ENCODE assay signal across 8 mouse cellular contexts in genomic region chr4:88757628-88758031, GRCm38 (mm10). TPM values are rescaled to one million over a fixed set of nuclear protein-coding genes. Genes with fewer than 3 reads are reported as not detected.
A peak's percentile ranks its signal among the peaks of the same experiment; 100 is the strongest.
DNase-seq lines count a peak whose midpoint lies in the region; ATAC-seq and TF ChIP-seq lines count a peak whose summit lies in the region.
"Not testable (repeated sequence)": the region's sequence is repeated elsewhere in the genome, so short reads cannot be mapped to it uniquely, and the experiment has no call there.

No protein-coding gene starts in this region.

- peak overlapping the region; percentile 66 for H3K4me2 ChIP-seq in hindbrain, embryonic 14.5 days (replicated peaks)
- peak overlapping the region; percentile 68 for H3K4me2 ChIP-seq in lung, embryonic 14.5 days

- H3K9me3 ChIP-seq in hindbrain, embryonic 14.5 days (ENCODE audit: control insufficient read depth, low read length); lung, embryonic 14.5 days (ENCODE audit: low read depth, low read length): not testable (repeated sequence)

- peak overlapping the region; percentile 61 for H3K9ac ChIP-seq in hindbrain, embryonic 14.5 days
- peak overlapping the region; percentile 67; the same call in 1 of the 2 replicates for H3K9ac ChIP-seq in lung, embryonic 14.5 days

- ATAC-seq in hindbrain, embryonic 14.5 days (ENCODE audit: low FRiP score): peak; percentile 100
- peak; percentile 100 for ATAC-seq in lung, embryonic 14.5 days (ENCODE audit: insufficient read depth)

- peak overlapping the region; percentile 54; the same call in 1 of the 2 replicates for H3K4me3 ChIP-seq in cortical plate, adult 2 months (ENCODE audit: insufficient read depth, low read length)
- H3K4me3 ChIP-seq in hindbrain, embryonic 14.5 days (replicated peaks; ENCODE audit: low read length): peak overlapping the region; percentile 35
- H3K4me3 ChIP-seq in lung, embryonic 14.5 days (ENCODE audit: low read depth, low read length): peak overlapping the region; percentile 46
- H3K4me3 ChIP-seq in olfactory bulb, adult 2 months (ENCODE audit: insufficient read depth, low read depth, low read length): peak overlapping the region; percentile 43

- peak; percentile 16; the same call in 1 of the 2 replicates for TF ChIP-seq POLR2A in cortical plate, adult 2 months (IDR thresholded peaks at IDR 0.05; ENCODE audit: extremely low read depth, insufficient read depth, low read length)
- TF ChIP-seq POLR2A in olfactory bulb, adult 2 months (IDR thresholded peaks at IDR 0.05; ENCODE audit: insufficient read depth, low read depth, low read length): not testable (repeated sequence)

- not testable (repeated sequence) for H3K27ac ChIP-seq in cortical plate, adult 2 months (ENCODE audit: insufficient read depth, low read length); olfactory bulb, adult 2 months (ENCODE audit: insufficient read depth, low read depth, low read length)
- peak overlapping the region; percentile 70 for H3K27ac ChIP-seq in hindbrain, embryonic 14.5 days
- peak overlapping the region; percentile 97 for H3K27ac ChIP-seq in lung, embryonic 14.5 days (ENCODE audit: low read depth)

- DNase-seq in WW6 (ENCODE audit: low read depth, low spot score): peak; percentile 60
- DNase-seq in gastrocnemius, adult 8-10 months (ENCODE audit: low spot score in 2 of 2): peak; percentile 85 to 88
- peak; percentile 80 for DNase-seq in hindbrain, embryonic 14.5 days (ENCODE audit: low spot score)
- peak; percentile 93 to 94 for DNase-seq in layer of hippocampus, postnatal 10 days (ENCODE audit: low spot score in 2 of 2)
- peak; percentile 94 for DNase-seq in lung, embryonic 14.5 days
- DNase-seq in testis, postnatal 14 days (ENCODE audit: low spot score): peak; percentile 84

- WGBS in hindbrain, embryonic 14.5 days: 1% methylated on average over 19 of the region's 21 CpGs
- WGBS in lung, embryonic 14.5 days: 0% methylated on average over 14 of the region's 21 CpGs
- WGBS in olfactory bulb, adult 2 months: under 1% methylated on average over 19 of the region's 21 CpGs

- not testable (repeated sequence) for H3K36me3 ChIP-seq in hindbrain, embryonic 14.5 days (replicated peaks; ENCODE audit: control insufficient read depth, insufficient read depth); lung, embryonic 14.5 days (ENCODE audit: insufficient read depth)

- not testable (repeated sequence) for H3K27me3 ChIP-seq in hindbrain, embryonic 14.5 days (ENCODE audit: control insufficient read depth, insufficient read depth, low read length); lung, embryonic 14.5 days (ENCODE audit: insufficient read depth, low read length)

- H3K4me1 ChIP-seq in cortical plate, adult 2 months (ENCODE audit: control insufficient read depth, insufficient read depth, low read length); hindbrain, embryonic 14.5 days (replicated peaks; ENCODE audit: control insufficient read depth, insufficient read depth, low read length); lung, embryonic 14.5 days (ENCODE audit: insufficient read depth); olfactory bulb, adult 2 months (ENCODE audit: control insufficient read depth, insufficient read depth, low read length): not testable (repeated sequence)

- peak; percentile 67 for TF ChIP-seq CTCF in cortical plate, adult 2 months (IDR thresholded peaks at IDR 0.05; ENCODE audit: extremely low read depth, insufficient read depth, low read length)
- TF ChIP-seq CTCF in lung, embryonic 14.5 days (IDR thresholded peaks at IDR 0.05; ENCODE audit: low read depth): peak; percentile 85
- TF ChIP-seq CTCF in olfactory bulb, adult 2 months (IDR thresholded peaks at IDR 0.05; ENCODE audit: insufficient read depth, low read depth, low read length): peak; percentile 55

RNA-seq across cellular contexts. Expression of gene Gm13283, which starts 2.3 kb away (rescaled TPM):
- not detected in 2 replicates for polyA plus RNA-seq in cortical plate, adult 2 months (2012; rRNA removed)
- total RNA-seq in gastrocnemius, adult 8-10 months (2022): not detected
- polyA plus RNA-seq in hindbrain, embryonic 14.5 days (2014; fragmentation: Nextera tagmentation; extraction: Ambion mirVana): 0.15 TPM in 1 of 2 replicates, not detected in the other
- not detected for total RNA-seq in layer of hippocampus, postnatal 10 days (2021)
- polyA plus RNA-seq in lung, embryonic 14.5 days (2014; fragmentation: Nextera tagmentation; extraction: Ambion mirVana): 0.27 and 0.33 TPM in 2 replicates
- polyA plus RNA-seq in olfactory bulb, adult 2 months (2012; ENCODE audit: insufficient read depth, insufficient read length, low replicate concordance, missing spikeins): not detected in 2 replicates

RNA-seq across cellular contexts. Expression of gene Gm13271, which starts 3.0 kb away (rescaled TPM):
- not detected in 2 replicates for polyA plus RNA-seq in cortical plate, adult 2 months (2012; rRNA removed)
- total RNA-seq in gastrocnemius, adult 8-10 months (2022): not detected
- not detected in 2 replicates for polyA plus RNA-seq in hindbrain, embryonic 14.5 days (2014; fragmentation: Nextera tagmentation; extraction: Ambion mirVana)
- total RNA-seq in layer of hippocampus, postnatal 10 days (2021): not detected
- polyA plus RNA-seq in lung, embryonic 14.5 days (2014; fragmentation: Nextera tagmentation; extraction: Ambion mirVana): not detected in 2 replicates
- not detected in 2 replicates for polyA plus RNA-seq in olfactory bulb, adult 2 months (2012; ENCODE audit: insufficient read depth, insufficient read length, low replicate concordance, missing spikeins)

RNA-seq across cellular contexts. Expression of gene Gm13290, which starts 16.0 kb away (rescaled TPM):
- not detected in 2 replicates for polyA plus RNA-seq in cortical plate, adult 2 months (2012; rRNA removed)
- not detected for total RNA-seq in gastrocnemius, adult 8-10 months (2022)
- polyA plus RNA-seq in hindbrain, embryonic 14.5 days (2014; fragmentation: Nextera tagmentation; extraction: Ambion mirVana): not detected in 2 replicates
- not detected for total RNA-seq in layer of hippocampus, postnatal 10 days (2021)
- polyA plus RNA-seq in lung, embryonic 14.5 days (2014; fragmentation: Nextera tagmentation; extraction: Ambion mirVana): 0.60 TPM in 1 of 2 replicates, not detected in the other
- polyA plus RNA-seq in olfactory bulb, adult 2 months (2012; ENCODE audit: insufficient read depth, insufficient read length, low replicate concordance, missing spikeins): not detected in 2 replicates

RNA-seq across cellular contexts. Expression of gene Gm13289, which starts 19.1 kb away (rescaled TPM):
- not detected in 2 replicates for polyA plus RNA-seq in cortical plate, adult 2 months (2012; rRNA removed)
- not detected for total RNA-seq in gastrocnemius, adult 8-10 months (2022)
- not detected in 2 replicates for polyA plus RNA-seq in hindbrain, embryonic 14.5 days (2014; fragmentation: Nextera tagmentation; extraction: Ambion mirVana)
- total RNA-seq in layer of hippocampus, postnatal 10 days (2021): not detected
- not detected in 2 replicates for polyA plus RNA-seq in lung, embryonic 14.5 days (2014; fragmentation: Nextera tagmentation; extraction: Ambion mirVana)
- not detected in 2 replicates for polyA plus RNA-seq in olfactory bulb, adult 2 months (2012; ENCODE audit: insufficient read depth, insufficient read length, low replicate concordance, missing spikeins)

RNA-seq across cellular contexts. Expression of gene Gm13272, which starts 22.0 kb away (rescaled TPM):
- polyA plus RNA-seq in cortical plate, adult 2 months (2012; rRNA removed): not detected in 2 replicates
- not detected for total RNA-seq in gastrocnemius, adult 8-10 months (2022)
- polyA plus RNA-seq in hindbrain, embryonic 14.5 days (2014; fragmentation: Nextera tagmentation; extraction: Ambion mirVana): not detected in 2 replicates
- not detected for total RNA-seq in layer of hippocampus, postnatal 10 days (2021)
- polyA plus RNA-seq in lung, embryonic 14.5 days (2014; fragmentation: Nextera tagmentation; extraction: Ambion mirVana): not detected in 2 replicates
- polyA plus RNA-seq in olfactory bulb, adult 2 months (2012; ENCODE audit: insufficient read depth, insufficient read length, low replicate concordance, missing spikeins): not detected in 2 replicates
